ENCODE assay signal across 9 mouse cellular contexts in the genomic region with DNA sequence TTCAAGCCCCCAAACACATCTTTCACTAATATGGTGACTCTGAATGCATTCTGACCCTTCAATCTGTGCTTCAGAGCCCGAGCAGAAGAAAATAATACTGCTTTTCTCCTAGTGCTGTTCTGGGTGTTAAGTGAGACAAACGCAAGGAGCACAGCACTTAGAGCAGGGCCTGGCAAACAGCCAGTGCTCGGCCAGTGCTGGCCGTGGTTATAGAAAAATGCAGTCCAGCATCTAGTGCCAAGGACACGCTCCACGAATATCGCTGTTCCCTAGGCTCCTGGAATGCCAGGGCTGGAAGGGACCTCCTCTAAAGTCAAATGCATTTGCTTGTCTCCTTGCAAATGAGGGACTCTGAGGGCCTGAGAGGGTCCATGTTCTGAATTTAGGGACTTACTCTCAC.
DNase-seq lines count a peak whose midpoint lies in the region; ATAC-seq and TF ChIP-seq lines count a peak whose summit lies in the region.
"Had no signal": no experiment of that assay in that cellular context is flagged by ENCODE, and none has a peak within 500 bp of the region (broad histone marks: within the 10 kb centered on the region; RNA-seq: fewer than 3 reads in every experiment).

No protein-coding gene starts in this region.

- WGBS in neural tube, embryonic 15.5 days = 32% methylated on average over 7 of the region's 7 CpGs
- 22% methylated on average over 7 of the region's 7 CpGs for WGBS in forebrain, embryonic 15.5 days

- intact Hi-C loops in left cerebral cortex, postnatal 25 days (cut with DNase I) = no loop called here

- TF ChIP-seq CTCF in embryonic fibroblast, embryonic 13.5 days (IDR thresholded peaks at IDR 0.05; ENCODE audit: borderline replicate concordance, insufficient read depth, low read length) = no peak

- TF ChIP-seq POLR2A in embryonic fibroblast, embryonic 13.5 days (IDR thresholded peaks at IDR 0.05; ENCODE audit: low read depth, low read length) = no peak

- ATAC-seq in neural tube, embryonic 15.5 days (ENCODE audit: low FRiP score) = 0 out of 2 replicates have a peak, but pooled peaks have one; percentile 39
- no peak; the same call in 1 of the 2 replicates for ATAC-seq in forebrain, embryonic 15.5 days (replicated peaks)

- H3K4me3 ChIP-seq in embryonic fibroblast, embryonic 13.5 days (ENCODE audit: insufficient read depth, low read length) = no peak overlapping the region
- H3K4me3 ChIP-seq in neural tube, embryonic 15.5 days (replicated peaks) = no peak overlapping the region
- no peak overlapping the region for H3K4me3 ChIP-seq in forebrain, embryonic 15.5 days
- H3K4me3 ChIP-seq: left cerebral cortex, adult 2 months had no signal

- peaks cover 8% of the 10 kb centered on the region for H3K4me1 ChIP-seq in embryonic fibroblast, embryonic 13.5 days (ENCODE audit: control insufficient read depth, insufficient read depth, low read length)
- H3K4me1 ChIP-seq in neural tube, embryonic 15.5 days = peaks cover 28% of the 10 kb centered on the region
- H3K4me1 ChIP-seq in forebrain, embryonic 15.5 days = peaks cover 30% of the 10 kb centered on the region

- H3K9me3 ChIP-seq in neural tube, embryonic 15.5 days (replicated peaks) = no peaks in the 10 kb centered on the region
- no peaks in the 10 kb centered on the region for H3K9me3 ChIP-seq in forebrain, embryonic 15.5 days

- H3K36me3 ChIP-seq in neural tube, embryonic 15.5 days = no peaks in the 10 kb centered on the region
- H3K36me3 ChIP-seq in forebrain, embryonic 15.5 days = no peaks in the 10 kb centered on the region

- peak overlapping the region; percentile 89 for H3K27ac ChIP-seq in embryonic fibroblast, embryonic 13.5 days (ENCODE audit: insufficient read depth, low read length)
- peak overlapping the region; percentile 51; the same call in 1 of the 2 replicates for H3K27ac ChIP-seq in neural tube, embryonic 15.5 days (replicated peaks)
- H3K27ac ChIP-seq in forebrain, embryonic 15.5 days (replicated peaks) = no peak overlapping the region
- H3K27ac ChIP-seq: left cerebral cortex, adult 2 months had no signal

- no peaks in the 10 kb centered on the region for H3K27me3 ChIP-seq in neural tube, embryonic 15.5 days (replicated peaks)
- H3K27me3 ChIP-seq in forebrain, embryonic 15.5 days = no peaks in the 10 kb centered on the region

- no peak overlapping the region for H3K4me2 ChIP-seq in neural tube, embryonic 15.5 days
- no peak overlapping the region for H3K4me2 ChIP-seq in forebrain, embryonic 15.5 days (replicated peaks)

- H3K9ac ChIP-seq in neural tube, embryonic 15.5 days (replicated peaks) = no peak overlapping the region
- H3K9ac ChIP-seq in forebrain, embryonic 15.5 days (replicated peaks) = no peak overlapping the region

- DNase-seq in 3T3-L1 (ENCODE audit: low read depth, low spot score) (peak; percentile 83), adipocyte (ENCODE audit: low spot score) (peak; percentile 78)
- peak; percentile 83 for DNase-seq in kidney, adult 8-10 months
- no peak for DNase-seq in left cerebral cortex, adult 9 months (ENCODE audit: low spot score in 2 of 2)
- no peak for DNase-seq in left cerebral cortex, postnatal 25 days (ENCODE audit: low spot score in 2 of 2)

Comparison
In these comparisons a context has a peak if more than half of its experiments do, and no peak if none do; other contexts are left out.
1. DNase-seq: peak in 3T3-L1 (single experiment), adipocyte (single experiment) and kidney, adult 8-10 months (2 of 2); none in left cerebral cortex, adult 9 months (0 of 2) and left cerebral cortex, postnatal 25 days (0 of 2).